Mouse (Mus musculus) 3134 (cell line): ENCODE measurements around the gene Gal.

Source experiments
- DNase-seq: peaks from one replicate; pipeline ENCODE4 v3.0.0-alpha.2; 2011; ENCODE audit warnings: low spot score; ENCODE audit not compliant: insufficient read length; ENCODE audit errors: extremely low read depth

Gene Gal

DNA sequence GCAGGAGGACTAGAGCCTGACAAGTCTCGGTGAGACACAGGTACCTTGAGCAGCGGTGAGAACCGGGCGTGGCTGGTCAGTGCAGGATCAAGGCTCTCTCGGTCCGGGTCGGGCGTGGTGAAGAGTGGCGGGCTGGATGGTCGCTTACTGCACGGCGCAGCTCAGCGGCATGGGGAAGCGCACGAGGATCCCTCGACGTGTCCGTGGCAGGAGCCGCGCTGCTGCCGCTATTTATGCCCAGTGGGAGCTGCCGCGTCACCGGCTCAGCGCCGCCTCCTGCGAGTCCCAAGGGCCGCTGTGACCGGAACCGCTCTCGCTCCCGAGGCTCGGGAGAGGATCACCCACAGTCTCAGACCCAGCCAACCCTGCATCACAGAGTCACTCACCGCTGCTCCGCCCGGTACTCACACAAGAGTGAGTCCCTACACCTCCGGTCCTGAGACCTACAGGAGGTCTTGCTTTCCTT, at the start of gene Gal:
Gal (minus strand) TSS at position 277 of the 466 bp plus-strand sequence.
- DNase-seq, result no peak

DNA sequence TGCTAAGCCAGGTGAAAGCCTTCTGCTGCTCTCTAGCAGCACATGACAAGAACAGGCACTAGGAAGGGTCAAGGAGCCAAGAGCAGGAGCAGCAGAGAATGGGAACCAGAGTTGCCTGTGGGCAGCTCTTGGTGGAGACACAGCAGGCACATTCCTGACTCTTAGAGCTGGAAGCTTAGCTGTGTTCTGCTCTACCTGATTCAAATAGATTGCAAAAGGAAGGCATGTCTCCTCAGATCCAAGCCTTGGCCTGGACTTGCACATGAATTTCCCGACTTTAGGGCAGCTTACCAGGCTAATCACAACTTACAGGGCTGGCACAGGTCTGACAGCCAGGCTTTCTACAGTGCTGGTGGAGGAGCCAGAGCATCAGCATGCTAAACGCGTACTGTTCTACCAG, 45.6 kb upstream of the Gal start:
- DNase-seq, result no peak

DNA sequence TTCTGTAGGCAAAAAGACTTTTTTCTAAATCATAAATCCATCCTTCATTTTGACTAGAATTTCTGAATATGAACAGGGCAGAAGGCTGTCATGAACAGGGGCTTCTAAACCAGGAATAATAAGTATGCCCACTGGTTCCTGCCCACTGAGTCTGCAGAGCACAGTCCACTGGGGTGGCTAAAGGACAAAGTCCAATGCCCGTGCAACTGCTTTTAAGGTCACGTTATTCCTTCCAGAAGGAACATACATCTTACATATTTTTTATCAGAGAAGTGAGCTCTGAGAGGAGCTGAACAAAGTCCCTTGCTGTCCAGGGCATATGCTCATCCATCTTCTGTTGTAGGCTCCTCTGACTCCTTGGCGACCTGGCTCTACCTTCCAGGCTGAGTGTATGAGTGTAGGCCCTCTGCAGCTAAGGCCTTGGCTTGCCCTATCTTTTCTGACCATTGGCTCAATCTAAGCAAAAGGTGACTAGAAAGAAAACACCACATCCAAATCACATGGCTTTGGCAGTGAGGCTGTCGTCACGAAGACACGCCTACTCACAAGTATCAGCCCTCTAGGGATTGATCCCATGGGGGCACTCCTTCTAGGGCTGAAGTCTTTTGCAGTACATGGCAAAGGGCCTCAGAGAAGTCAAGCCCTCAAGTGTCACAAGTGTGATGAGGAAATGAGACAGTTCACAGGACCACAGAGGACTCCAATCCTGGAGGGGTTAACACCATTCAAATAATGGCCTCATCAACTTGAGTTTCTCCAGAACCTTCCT, 44.2 kb upstream of the Gal start:
- DNase-seq, result no peak

DNA sequence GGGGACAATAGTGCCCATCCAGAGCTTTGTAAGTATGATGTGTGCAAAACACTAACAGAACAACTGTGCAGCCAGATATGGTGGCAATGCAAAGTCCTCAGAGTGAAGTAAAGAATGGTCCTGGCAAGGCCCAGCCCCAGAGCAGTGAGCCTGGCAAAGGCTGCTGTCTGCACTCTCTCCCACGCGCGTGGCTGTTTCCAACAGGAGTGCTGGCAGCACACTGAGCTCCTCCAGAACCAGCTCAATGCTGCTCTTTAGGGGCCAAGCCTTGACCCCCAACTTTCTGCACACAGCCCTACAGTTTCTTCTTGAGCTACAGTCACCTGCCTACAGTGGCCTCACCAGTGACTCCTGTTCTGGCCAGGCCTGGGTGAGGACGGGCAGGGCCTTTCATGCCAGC, 43.4 kb upstream of the Gal start:
- no peak for DNase-seq

DNA sequence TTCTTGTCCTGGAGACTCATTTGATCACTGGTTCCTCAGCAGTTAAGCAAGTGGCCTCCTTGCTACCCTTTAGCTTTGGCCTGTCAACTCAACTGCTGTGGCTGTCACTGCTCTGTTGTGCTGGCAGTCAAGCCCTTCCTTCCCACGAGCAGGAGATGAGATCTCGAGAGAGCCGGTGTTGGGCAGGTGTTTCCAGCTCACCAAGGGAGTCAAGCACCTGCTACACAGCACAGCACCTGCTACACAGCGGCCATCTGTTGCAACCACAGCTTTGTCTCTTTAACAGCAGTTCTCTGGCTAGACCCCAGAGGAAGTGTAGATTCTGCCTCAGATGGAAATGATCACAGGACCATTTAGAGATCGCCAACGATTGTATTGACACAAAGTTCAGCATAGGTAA, 37.3 kb upstream of the Gal start:
- no peak for DNase-seq

DNA sequence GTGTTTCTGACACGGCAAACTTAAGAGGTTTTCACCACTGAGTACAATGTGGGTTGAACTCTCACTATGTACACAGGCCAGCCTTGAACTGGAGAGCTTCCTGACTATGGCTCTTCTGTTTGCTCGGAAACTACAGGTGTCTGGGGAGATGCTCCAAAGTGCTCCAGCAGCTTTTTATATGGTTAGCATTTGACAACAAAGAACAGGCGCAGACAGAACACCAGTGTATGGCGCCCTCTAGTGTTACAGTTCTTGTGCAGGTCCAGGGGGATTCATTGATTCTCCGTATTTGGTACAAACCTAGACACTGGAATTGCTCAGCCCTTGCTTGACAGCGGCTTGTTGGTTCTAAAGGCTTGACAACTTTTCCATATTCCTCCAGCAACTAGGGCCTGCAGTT, 36.8 kb upstream of the Gal start:
- no peak for DNase-seq

DNA sequence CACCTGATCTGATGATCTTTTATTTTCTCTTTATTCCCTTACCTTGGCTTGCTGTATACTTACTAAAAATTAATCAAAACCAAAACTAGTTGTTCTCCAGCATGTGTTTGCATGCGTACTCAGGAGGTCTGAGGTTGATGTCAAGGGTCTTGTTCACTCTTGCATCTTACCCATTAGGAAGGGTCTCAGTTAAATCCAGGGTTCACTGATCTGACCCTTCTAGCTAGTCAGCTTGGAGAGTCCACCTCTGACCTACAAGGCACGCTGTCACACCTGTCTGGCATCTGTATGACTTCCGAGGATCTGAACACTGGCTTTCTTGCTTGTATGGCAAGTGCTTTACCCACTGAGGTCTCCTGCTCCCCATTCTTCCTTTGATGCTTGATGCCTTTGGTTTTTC, 36.4 kb upstream of the Gal start:
- no peak for DNase-seq

DNA sequence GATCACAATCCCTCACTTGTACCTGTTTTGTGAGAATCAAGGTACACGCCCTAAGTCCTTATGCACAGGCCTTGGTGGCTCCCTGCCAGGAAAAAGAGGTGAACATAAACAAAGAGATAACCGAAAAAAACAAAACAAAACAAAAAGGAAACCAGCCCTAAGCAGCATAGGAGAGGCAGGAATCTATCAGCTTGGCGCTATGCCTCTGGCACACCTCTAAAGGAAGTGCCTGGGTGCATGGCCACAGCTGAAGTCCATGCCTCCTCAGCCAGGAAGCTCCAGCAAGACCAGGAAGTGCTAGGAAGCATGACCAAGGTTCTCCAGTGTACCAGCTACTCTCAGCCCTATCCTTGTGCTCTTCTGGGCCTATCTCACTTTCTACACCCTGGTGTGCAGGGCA, 34.9 kb upstream of the Gal start:
- DNase-seq, result no peak

DNA sequence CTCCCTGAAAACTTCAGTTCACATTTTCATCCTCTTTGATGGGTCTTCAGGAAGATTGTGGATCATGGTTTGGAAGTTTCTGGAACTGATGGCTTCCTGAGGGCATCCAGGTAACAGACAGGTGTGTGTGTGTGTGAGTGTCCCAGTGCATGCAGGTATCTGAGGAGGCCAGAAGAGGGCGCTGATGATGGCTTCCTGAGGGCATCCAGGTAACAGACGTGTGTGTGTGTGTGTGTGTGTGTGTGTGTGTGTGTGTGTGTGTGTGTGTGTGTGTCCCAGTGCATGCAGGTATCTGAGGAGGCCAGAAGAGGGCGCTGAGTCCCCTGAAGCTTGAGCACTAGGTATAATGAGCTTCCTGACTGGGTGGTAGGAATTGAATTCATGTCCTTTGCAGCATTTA, 33.0 kb upstream of the Gal start:
- no peak for DNase-seq

DNA sequence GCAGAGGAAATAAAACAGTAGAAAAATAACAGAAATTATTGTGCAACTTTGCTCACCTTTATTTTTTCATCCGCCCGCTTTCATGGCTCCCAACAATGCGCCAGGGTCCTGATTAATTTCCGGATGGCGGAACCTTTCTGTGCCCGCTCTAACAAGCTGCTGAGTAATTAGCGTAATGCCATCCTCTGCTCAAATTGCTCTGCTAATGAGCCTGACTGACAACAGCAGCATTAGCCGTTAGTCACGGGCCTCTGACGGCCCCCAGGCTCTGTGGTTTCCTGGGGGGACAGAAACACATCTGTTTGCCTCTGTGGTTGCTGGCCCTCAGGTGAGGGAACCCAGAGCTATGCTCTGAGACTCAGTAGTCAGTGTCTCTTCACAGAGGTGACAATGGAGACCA, 26.7 kb upstream of the Gal start:
- DNase-seq, result no peak

DNA sequence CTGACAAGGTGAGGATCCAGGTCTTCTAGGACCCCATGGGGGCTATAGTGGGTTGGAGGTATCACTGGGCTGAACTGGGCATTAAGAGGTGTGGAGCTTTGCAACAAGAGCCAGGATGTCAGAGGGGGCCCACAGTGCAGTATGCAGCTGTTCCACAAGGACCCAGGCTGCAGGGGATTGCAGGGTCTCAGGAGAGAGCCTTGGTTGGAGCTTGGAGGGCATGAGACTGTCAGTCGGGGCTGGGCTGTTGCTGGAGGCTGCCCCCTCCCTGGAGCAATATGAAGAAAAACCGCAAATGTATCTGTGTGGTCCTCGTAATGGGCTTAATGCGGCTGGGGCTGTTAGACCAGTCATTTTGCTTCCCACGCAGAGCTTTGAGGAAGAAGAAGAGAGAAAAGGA, 26.3 kb upstream of the Gal start:
- DNase-seq, result no peak

DNA sequence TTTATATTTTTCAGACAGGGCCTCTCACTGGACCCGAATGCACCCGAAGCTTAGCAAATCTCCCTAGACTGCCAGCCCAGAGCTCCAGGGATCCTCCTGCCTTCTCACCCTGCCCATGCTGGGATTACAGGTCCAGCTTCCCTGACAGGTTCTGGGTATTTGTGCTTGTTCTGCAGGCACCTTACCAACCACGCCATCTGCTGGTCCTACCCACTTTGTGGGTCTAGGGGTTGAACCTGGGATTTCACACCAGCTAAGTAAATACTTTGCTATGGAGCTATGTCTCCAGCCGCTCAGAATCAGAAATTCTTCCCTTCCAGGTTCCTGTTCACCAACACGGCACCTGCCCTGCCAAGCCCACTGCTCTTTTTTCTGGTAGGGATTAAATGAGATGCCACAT, 23.6 kb upstream of the Gal start:
- no peak for DNase-seq

DNA sequence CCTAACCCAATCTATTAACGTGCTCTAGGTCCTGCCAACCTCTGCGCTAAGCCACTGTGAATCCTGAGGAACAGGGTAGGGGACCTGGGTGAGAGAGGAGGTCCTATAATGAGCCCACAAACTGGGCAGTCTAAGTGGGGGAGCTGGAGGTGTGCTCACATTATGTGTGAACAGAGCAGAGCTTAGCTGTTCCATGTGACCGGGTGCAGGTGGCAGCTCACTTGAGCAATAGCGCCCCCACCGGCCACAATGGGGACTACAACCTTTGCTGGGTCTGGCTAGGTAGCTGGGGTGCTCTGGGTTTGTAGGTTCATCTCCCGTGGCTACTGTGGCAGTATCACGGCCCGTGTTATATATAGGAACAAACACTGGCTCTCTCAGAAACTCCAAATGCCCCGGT, 22.5 kb upstream of the Gal start:
- DNase-seq, result no peak

DNA sequence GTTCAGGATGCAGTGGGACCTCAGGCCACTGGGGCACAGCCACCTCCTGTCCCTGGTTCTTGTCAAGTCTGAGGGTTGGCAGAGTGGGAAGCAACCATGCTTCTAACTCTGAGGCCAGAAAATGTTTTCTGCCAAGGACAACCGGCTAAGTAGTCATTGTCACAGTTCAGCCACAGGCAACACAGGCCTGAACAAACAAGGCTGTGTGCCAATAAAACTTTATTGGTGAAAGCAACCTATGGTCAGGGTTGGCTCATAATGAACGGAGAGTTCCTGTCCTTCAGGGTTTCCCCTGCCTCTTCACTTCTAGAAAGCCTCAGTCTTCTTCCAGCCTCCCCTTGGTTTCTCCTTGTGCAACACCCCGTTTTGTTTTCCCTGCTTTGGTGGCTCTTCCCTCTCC, 21.5 kb upstream of the Gal start:
- DNase-seq, result no peak

DNA sequence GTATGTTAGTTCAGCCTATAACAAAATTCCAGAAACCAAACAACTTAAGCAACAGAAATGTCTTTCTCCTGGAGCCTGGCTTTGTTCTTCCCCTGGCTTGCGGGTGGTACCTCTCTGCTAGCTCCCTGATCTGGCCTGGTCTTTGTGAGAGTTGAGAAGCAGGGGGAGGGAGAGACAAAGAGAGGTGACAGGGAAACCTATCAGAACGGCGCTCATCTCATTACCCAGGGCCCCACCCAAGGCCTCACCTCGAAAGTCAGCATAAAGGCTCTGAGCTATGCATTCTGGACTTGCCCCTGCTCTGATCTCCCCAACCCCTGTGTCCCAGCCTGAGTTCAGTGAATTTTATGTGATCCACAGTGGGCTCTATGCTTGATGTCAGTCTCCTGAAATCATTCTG, 20.3 kb upstream of the Gal start:
- no peak for DNase-seq

DNA sequence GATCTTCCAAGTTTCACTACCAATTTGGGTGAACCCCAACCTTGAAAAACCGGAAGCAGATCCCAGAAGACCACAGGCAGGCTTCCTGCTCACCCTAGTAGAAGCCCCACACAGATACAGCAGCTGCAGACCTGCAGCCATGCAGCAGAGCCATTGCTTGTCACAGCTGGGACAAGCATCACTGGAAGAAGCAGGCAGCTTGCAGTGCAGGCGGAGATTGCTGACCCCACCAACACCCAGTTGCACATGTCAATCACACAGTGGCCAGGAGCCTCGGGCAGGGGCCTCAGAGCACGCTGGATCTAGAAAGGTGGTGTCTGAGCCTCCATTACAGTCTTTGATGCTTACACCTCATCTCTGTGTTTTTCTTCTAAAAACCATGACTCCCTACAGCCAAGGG, 19.8 kb upstream of the Gal start:
- no peak for DNase-seq

DNA sequence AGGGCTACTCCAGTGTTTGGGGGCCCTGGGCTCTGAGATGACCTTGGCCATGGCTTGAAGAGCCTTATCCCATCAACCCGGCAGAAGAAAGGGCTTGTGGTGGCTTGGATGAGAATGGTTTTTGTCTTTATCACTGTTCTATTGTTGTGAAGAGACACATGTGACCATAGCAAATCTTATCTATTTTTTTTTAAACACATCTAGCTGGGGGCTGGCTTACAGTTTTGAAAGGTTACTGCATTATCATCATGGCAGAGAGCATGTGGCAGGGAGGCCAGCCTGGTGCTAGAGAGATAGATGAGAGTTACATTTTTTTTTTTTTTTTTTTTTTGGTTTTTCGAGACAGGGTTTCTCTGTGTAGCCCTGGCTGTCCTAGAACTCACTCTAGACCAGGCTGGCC, 17.6 kb upstream of the Gal start:
- no peak for DNase-seq

DNA sequence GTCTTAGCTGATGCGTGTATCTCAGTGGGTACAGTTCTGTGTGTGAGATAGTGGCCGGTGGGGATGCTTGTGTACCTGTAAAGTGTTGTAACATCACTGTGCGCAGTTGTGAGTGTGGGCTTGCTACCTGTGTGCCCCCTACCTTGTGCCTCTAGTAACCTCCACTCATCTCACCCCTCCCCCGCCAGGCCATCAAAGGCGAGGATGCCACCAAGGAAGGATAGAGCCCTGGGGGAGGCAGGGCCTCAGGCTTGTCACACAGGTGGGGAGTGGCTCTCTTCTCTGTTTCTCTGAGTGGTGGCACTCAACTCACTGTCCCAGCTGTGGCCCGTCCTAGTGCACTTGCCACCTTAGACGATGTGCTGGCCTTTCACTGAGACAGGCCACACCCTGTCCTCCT, 16.7 kb upstream of the Gal start:
- no peak for DNase-seq

DNA sequence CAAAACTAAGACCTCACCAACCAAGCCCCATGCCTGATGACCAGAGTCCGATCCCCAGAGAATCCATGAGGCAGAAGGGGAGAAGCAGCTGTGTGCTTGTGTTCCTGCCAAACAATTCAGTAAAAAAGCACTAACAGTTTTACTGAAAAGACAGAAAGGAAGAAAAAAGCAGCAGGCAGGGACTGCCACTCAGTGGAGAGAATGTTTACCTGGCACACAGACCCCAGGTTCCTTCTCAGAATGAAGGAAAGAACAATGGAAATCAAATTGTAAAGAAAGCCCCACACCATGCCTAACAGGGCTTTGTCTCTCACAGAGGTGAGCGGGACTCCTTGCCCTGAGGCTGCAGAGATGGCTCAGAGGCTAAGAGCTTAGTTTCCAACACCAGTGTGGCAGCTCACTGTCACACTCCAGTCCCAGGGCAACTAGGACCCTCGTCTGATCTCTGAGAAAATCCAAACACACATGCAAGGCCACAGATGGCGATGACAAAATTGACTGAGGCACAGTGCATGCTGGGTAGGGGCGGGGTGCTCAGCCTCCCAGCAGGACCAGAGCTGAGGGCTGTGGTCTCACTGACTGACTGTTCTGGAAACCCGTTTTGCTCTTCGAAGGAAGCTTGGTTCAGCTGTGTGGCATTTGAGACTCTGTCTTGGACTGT, 14.9 kb upstream of the Gal start:
- no peak for DNase-seq

DNA sequence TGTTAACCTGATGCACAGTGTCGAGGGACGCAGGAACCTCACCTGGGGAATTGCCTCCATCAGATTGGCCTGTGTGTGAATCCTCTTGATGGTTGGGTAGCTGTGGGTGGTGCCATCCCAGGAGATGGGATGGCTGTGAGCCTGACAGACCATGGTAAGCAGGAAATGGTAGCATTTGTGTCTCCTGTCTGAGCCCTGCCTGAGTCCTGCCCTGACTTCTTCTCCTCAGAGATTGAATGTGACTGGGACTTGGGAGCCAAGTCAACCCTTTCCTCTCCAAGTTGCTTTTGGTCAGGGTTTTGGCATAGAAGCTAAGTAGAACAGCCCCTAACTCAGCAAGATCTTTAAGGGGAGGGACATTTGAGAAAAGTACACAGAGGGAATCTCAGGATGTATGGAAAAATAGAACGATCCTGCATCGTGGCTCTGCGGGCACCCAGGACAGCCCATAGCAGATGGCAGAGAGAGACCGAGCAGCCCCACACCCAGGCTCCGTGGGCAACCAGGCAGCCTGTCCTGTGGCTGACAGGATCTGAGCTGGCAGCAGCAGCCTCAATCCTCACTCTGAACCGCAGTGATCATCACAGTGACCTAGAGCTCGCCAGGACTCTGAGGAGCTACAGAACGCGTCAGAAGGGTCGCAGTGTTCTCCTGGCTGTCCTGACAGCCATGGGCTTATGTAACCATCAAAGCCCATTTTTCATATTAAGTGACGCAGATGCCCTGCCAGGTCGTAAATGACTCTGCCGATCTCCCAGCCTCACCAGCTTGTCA, 13.9 kb upstream of the Gal start:
- DNase-seq, result no peak

DNA sequence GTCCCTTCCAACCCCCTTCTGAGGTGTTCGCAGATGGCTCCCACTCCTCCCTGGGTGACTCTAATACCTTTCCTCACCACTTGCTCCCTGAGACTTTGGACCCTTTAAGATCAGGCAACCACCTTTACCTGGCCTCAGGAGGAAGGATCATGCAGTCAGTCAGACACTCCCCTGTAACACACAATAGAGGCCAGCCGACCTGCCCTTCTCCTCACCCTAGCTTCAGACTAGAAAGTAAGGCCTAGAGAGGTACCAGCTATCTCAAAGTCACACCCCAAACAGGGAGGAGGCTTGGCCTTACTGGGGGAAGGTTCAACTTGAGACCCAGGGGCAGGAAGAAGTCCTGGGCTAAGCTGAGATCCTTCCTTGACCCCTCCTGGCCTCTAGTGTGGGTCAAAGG, 9.9 kb upstream of the Gal start:
- DNase-seq, result no peak

DNA sequence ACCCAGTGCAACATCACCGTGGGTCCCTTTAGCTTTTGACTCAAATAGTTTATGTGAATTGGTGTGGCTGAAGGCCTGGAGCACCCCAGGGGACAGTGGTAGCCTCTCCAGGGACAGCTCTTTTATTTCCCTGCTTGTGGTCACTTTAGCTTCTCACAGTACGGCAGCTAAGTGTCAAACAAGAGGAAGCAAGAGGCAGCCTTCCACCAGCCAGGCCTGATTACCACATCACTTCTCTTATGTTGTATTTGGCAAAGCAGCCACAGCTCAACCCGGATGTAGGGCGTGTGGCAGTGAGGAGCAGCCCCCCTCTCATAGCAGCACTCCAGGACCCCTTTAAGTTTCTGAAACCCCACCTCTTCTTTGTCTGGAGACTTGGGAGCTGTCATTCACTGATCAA, 8.6 kb upstream of the Gal start:
- no peak for DNase-seq
